Mouse (Mus musculus): ENCODE results near the gene Nr2c1. TPM values are rescaled to one million over a fixed set of nuclear protein-coding genes. Genes with fewer than 3 reads are reported as not detected.

Gene Nr2c1
- polyA plus RNA-seq, 1 experiment: 5.2 TPM

- Histone ChIP-seq H3K79me2 (ENCODE audit: control insufficient read depth, insufficient read depth) (peaks cover 3% of the 10 kb centered on the region), H3K4me3 (ENCODE audit: insufficient read depth, poor library complexity, severe bottlenecking) (no peak overlapping the region), H3ac (ENCODE audit: control insufficient read depth, insufficient read length, low read depth) (no peak overlapping the region), H3K27me3 (ENCODE audit: control insufficient read depth, insufficient read depth, insufficient read length) (no peaks in the 10 kb centered on the region), H3K79me3 (ENCODE audit: low read depth) (peaks cover 2% of the 10 kb centered on the region), H3K36me3 (ENCODE audit: control insufficient read depth, insufficient read depth) (peaks cover 53% of the 10 kb centered on the region)
- TF ChIP-seq MAX (IDR thresholded peaks at IDR 0.05) (no peak), CEBPB (IDR thresholded peaks at IDR 0.05; ENCODE audit: low read depth) (no peak), MYOD1 (IDR thresholded peaks at IDR 0.05; ENCODE audit: control insufficient read depth, insufficient read length, low read depth) (no peak), MYOG (IDR thresholded peaks at IDR 0.05; ENCODE audit: control insufficient read depth, extremely low read depth, insufficient read length) (no peak)
These were observed 11.6 kb downstream of the Nr2c1 start for GRCm38 (mm10) chr10:94159406-94159805.

- no peaks in the 10 kb centered on the region for H3K27me3 ChIP-seq (ENCODE audit: control insufficient read depth, insufficient read depth, insufficient read length)
- no peaks in the 10 kb centered on the region for H3K79me3 ChIP-seq (ENCODE audit: low read depth)
- H3K36me3 ChIP-seq (ENCODE audit: control insufficient read depth, insufficient read depth): peaks cover 68% of the 10 kb centered on the region
- no peak overlapping the region for H3ac ChIP-seq (ENCODE audit: control insufficient read depth, insufficient read length, low read depth)
- H3K79me2 ChIP-seq (ENCODE audit: control insufficient read depth, insufficient read depth): no peaks in the 10 kb centered on the region
- TF ChIP-seq USF1 (IDR thresholded peaks at IDR 0.05; ENCODE audit: low read depth) (no peak), CTCF (IDR thresholded peaks at IDR 0.05; ENCODE audit: control insufficient read depth, insufficient read depth, insufficient read length) (no peak), MYOD1 (IDR thresholded peaks at IDR 0.05; ENCODE audit: control insufficient read depth, insufficient read length, low read depth) (no peak), CEBPB (IDR thresholded peaks at IDR 0.05; ENCODE audit: low read depth) (no peak), FOSL1 (IDR thresholded peaks at IDR 0.05; ENCODE audit: insufficient read depth, low read length, poor library complexity, severe bottlenecking) (no peak), MAX (IDR thresholded peaks at IDR 0.05) (no peak), MYOG (IDR thresholded peaks at IDR 0.05; ENCODE audit: control insufficient read depth, extremely low read depth, insufficient read length) (no peak)
- H3K4me3 ChIP-seq (ENCODE audit: insufficient read depth, poor library complexity, severe bottlenecking): no peak overlapping the region
These were observed 13.4 kb downstream of the Nr2c1 start for GRCm38 (mm10) chr10:94161051-94161765.

- no peaks in the 10 kb centered on the region for H3K27me3 ChIP-seq (ENCODE audit: control insufficient read depth, insufficient read depth, insufficient read length)
- H3ac ChIP-seq (ENCODE audit: control insufficient read depth, insufficient read length, low read depth): no peak overlapping the region
- no peaks in the 10 kb centered on the region for H3K79me3 ChIP-seq (ENCODE audit: low read depth)
- H3K79me2 ChIP-seq (ENCODE audit: control insufficient read depth, insufficient read depth): no peaks in the 10 kb centered on the region
- no peak for TF ChIP-seq MYOD1 (IDR thresholded peaks at IDR 0.05; ENCODE audit: control insufficient read depth, insufficient read length, low read depth)
- TF ChIP-seq MAX (IDR thresholded peaks at IDR 0.05): no peak
- TF ChIP-seq FOSL1 (IDR thresholded peaks at IDR 0.05; ENCODE audit: insufficient read depth, low read length, poor library complexity, severe bottlenecking): no peak
- no peak for TF ChIP-seq USF1 (IDR thresholded peaks at IDR 0.05; ENCODE audit: low read depth)
- no peak for TF ChIP-seq CTCF (IDR thresholded peaks at IDR 0.05; ENCODE audit: control insufficient read depth, insufficient read depth, insufficient read length)
- TF ChIP-seq CEBPB (IDR thresholded peaks at IDR 0.05; ENCODE audit: low read depth): no peak
- TF ChIP-seq MYOG (IDR thresholded peaks at IDR 0.05; ENCODE audit: control insufficient read depth, extremely low read depth, insufficient read length): no peak
- H3K36me3 ChIP-seq (ENCODE audit: control insufficient read depth, insufficient read depth): peaks cover 70% of the 10 kb centered on the region
- no peak overlapping the region for H3K4me3 ChIP-seq (ENCODE audit: insufficient read depth, poor library complexity, severe bottlenecking)
These were observed 14.2 kb downstream of the Nr2c1 start for GRCm38 (mm10) chr10:94162031-94162430.

GRCm38 (mm10) chr10:94164104-94164845, 16.5 kb downstream of the Nr2c1 start:
- Histone ChIP-seq H3ac (ENCODE audit: control insufficient read depth, insufficient read length, low read depth) (no peak overlapping the region), H3K36me3 (ENCODE audit: control insufficient read depth, insufficient read depth) (peaks cover 71% of the 10 kb centered on the region), H3K4me3 (ENCODE audit: insufficient read depth, poor library complexity, severe bottlenecking) (no peak overlapping the region), H3K79me3 (ENCODE audit: low read depth) (no peaks in the 10 kb centered on the region), H3K79me2 (ENCODE audit: control insufficient read depth, insufficient read depth) (no peaks in the 10 kb centered on the region), H3K27me3 (ENCODE audit: control insufficient read depth, insufficient read depth, insufficient read length) (no peaks in the 10 kb centered on the region)
- no peak for TF ChIP-seq MYOD1 (IDR thresholded peaks at IDR 0.05; ENCODE audit: control insufficient read depth, insufficient read length, low read depth)

GRCm38 (mm10) chr10:94165426-94165825, 17.6 kb downstream of the Nr2c1 start:
- Histone ChIP-seq H3K4me3 (ENCODE audit: insufficient read depth, poor library complexity, severe bottlenecking) (no peak overlapping the region), H3K79me2 (ENCODE audit: control insufficient read depth, insufficient read depth) (no peaks in the 10 kb centered on the region), H3K27me3 (ENCODE audit: control insufficient read depth, insufficient read depth, insufficient read length) (no peaks in the 10 kb centered on the region), H3K79me3 (ENCODE audit: low read depth) (no peaks in the 10 kb centered on the region), H3K36me3 (ENCODE audit: control insufficient read depth, insufficient read depth) (peaks cover 70% of the 10 kb centered on the region), H3ac (ENCODE audit: control insufficient read depth, insufficient read length, low read depth) (no peak overlapping the region)
- TF ChIP-seq CEBPB (IDR thresholded peaks at IDR 0.05; ENCODE audit: low read depth) (no peak), MAX (IDR thresholded peaks at IDR 0.05) (no peak), MYOD1 (IDR thresholded peaks at IDR 0.05; ENCODE audit: control insufficient read depth, insufficient read length, low read depth) (no peak), MYOG (IDR thresholded peaks at IDR 0.05; ENCODE audit: control insufficient read depth, extremely low read depth, insufficient read length) (no peak), FOSL1 (IDR thresholded peaks at IDR 0.05; ENCODE audit: insufficient read depth, low read length, poor library complexity, severe bottlenecking) (no peak), USF1 (IDR thresholded peaks at IDR 0.05; ENCODE audit: low read depth) (no peak), CTCF (IDR thresholded peaks at IDR 0.05; ENCODE audit: control insufficient read depth, insufficient read depth, insufficient read length) (no peak)

Data from C2C12 (cell line).